Mouse (Mus musculus): Measurements from ENCODE around the gene Ccdc78.
"Not testable (repeated sequence)": the region's sequence is repeated elsewhere in the genome, so short reads cannot be mapped to it uniquely, and the experiment has no call there.

Ccdc78 gene

GRCm38 (mm10) chr17:25786280-25786679, at the start of gene Ccdc78:
TSS of gene Ccdc78 (plus strand) at chr17:25786580.
- DNase-seq (ENCODE audit: low read depth, low spot score): no peak
- Histone ChIP-seq H3K27me3 (ENCODE audit: control insufficient read depth, insufficient read depth, low read length, poor library complexity, severe bottlenecking) (no peaks in the 10 kb centered on the region), H3K36me3 (ENCODE audit: control insufficient read depth, insufficient read depth, low read length, poor library complexity, severe bottlenecking) (peaks cover 4% of the 10 kb centered on the region)

DNA sequence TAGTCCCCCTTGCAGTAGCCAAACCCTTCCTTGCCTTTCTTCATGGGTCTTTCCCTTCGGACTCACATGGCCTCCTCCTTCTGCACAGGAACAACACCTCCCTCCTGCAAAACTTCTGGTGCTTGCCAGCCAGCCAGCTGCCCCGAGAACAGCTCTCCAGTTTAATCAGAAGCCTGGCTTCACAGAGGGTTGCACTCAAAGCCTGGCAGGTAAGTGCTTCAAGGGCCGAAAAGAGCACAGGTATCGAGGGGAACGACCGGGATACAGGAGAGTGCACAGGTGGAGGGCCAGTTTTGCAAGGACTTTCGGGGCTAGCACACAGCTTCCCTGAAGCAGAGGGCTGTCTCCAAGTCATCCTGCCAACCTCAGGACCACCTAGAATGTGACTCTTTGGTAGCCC, 47.5 kb upstream of the Ccdc78 start:
- H3K27me3 ChIP-seq (ENCODE audit: control insufficient read depth, insufficient read depth, low read length, poor library complexity, severe bottlenecking): no peaks in the 10 kb centered on the region
- no peaks in the 10 kb centered on the region for H3K36me3 ChIP-seq (ENCODE audit: control insufficient read depth, insufficient read depth, low read length, poor library complexity, severe bottlenecking)
- DNase-seq (ENCODE audit: low read depth, low spot score): no peak

GRCm38 (mm10) chr17:25741471-25741870, 44.9 kb upstream of the Ccdc78 start:
- DNase-seq (ENCODE audit: low read depth, low spot score); H3K27me3 ChIP-seq (ENCODE audit: control insufficient read depth, insufficient read depth, low read length, poor library complexity, severe bottlenecking); H3K36me3 ChIP-seq (ENCODE audit: control insufficient read depth, insufficient read depth, low read length, poor library complexity, severe bottlenecking): not testable (repeated sequence)

DNA sequence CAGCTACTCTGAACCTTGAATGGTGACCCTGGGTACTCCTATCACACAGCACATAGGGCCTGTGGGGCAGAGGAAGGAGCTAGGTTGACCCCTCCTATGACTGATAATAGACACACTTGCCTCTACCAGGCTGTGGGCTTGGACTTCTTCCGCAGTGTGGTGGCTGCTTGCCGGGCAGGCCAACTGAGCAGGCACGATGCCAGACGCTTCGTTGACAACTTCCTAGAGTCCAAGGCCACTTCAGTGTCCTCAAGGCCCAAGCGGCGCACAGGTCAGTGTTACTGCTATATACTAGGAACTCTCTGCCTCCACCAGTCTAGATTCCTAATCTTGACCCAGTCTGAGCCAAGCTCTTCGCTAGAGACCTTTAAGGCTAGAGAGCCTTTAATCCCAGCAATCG, 42.5 kb upstream of the Ccdc78 start:
- no peak for DNase-seq (ENCODE audit: low read depth, low spot score)

DNA sequence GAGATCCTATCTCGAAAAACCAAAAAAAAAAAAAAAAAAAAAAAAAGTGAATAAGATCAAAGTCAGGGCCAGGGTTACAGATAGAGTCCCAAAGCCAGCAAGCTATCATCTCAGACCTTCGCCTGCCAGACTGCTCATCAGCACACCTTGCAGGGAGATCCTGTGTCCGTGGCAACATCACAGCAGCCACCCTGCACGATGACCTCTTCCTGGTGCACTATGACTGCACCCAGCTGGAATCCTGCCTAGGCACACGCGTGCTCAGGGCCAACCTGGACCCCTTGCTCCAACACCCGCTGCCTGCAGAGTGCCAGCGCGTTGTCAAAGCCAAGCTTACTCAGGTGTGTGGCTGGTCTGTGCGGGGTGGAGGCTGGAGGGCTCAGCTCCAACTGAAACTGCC, 42.1 kb upstream of the Ccdc78 start:
- Histone ChIP-seq H3K27me3 (ENCODE audit: control insufficient read depth, insufficient read depth, low read length, poor library complexity, severe bottlenecking) (no peaks in the 10 kb centered on the region), H3K36me3 (ENCODE audit: control insufficient read depth, insufficient read depth, low read length, poor library complexity, severe bottlenecking) (no peaks in the 10 kb centered on the region)
- DNase-seq (ENCODE audit: low read depth, low spot score): no peak

More for the DNA sequence above, 42.5 kb upstream of the Ccdc78 start:
- Histone ChIP-seq H3K27me3 (ENCODE audit: control insufficient read depth, insufficient read depth, low read length, poor library complexity, severe bottlenecking) (no peaks in the 10 kb centered on the region), H3K36me3 (ENCODE audit: control insufficient read depth, insufficient read depth, low read length, poor library complexity, severe bottlenecking) (no peaks in the 10 kb centered on the region)

GRCm38 (mm10) chr17:25748238-25748637, 38.1 kb upstream of the Ccdc78 start:
- no peaks in the 10 kb centered on the region for H3K27me3 ChIP-seq (ENCODE audit: control insufficient read depth, insufficient read depth, low read length, poor library complexity, severe bottlenecking)
- DNase-seq (ENCODE audit: low read depth, low spot score): no peak
- no peaks in the 10 kb centered on the region for H3K36me3 ChIP-seq (ENCODE audit: control insufficient read depth, insufficient read depth, low read length, poor library complexity, severe bottlenecking)

DNA sequence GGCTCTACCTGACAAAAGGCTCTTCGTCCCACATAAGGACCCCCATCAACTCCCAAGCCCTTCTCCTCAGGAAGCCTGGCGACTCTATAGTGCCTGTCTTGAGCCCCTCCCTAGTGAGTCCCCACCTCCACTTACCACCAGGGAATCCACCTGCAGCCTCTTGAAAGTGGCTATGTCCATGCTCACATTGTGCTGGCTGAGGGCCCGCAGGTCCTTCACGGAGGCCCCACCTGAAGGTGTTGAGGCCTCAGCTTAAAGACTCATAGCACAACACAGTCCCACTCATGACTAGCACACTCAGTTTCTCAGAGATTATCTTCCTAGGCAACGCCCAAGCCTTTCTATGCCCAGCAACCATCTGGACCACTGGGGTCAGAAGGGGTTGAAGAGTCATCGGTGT, 37.1 kb upstream of the Ccdc78 start:
- no peak for DNase-seq (ENCODE audit: low read depth, low spot score)
- H3K27me3 ChIP-seq (ENCODE audit: control insufficient read depth, insufficient read depth, low read length, poor library complexity, severe bottlenecking): no peaks in the 10 kb centered on the region
- H3K36me3 ChIP-seq (ENCODE audit: control insufficient read depth, insufficient read depth, low read length, poor library complexity, severe bottlenecking): no peaks in the 10 kb centered on the region

DNA sequence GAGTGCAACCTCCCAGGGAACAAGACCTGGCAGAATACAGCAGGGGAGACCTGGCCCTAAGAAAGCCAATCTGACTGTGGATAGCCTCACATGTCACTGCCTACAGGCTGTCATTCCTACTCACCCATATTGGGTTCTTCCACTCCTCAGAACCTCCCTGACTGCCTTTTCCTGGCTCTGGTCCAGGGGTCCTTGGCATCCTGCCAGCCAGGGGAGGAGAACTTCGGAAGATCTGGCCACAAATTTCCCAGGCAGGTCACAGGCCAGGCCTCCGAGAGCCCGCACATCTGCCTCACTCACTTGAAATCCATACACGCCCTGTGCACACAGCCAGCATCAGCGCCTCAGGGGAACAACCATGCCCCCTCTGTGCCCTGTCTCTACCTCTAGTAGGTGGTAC, 34.9 kb upstream of the Ccdc78 start:
- DNase-seq (ENCODE audit: low read depth, low spot score): no peak
- Histone ChIP-seq H3K27me3 (ENCODE audit: control insufficient read depth, insufficient read depth, low read length, poor library complexity, severe bottlenecking) (no peaks in the 10 kb centered on the region), H3K36me3 (ENCODE audit: control insufficient read depth, insufficient read depth, low read length, poor library complexity, severe bottlenecking) (no peaks in the 10 kb centered on the region)

- Histone ChIP-seq H3K27me3 (ENCODE audit: control insufficient read depth, insufficient read depth, low read length, poor library complexity, severe bottlenecking) (no peaks in the 10 kb centered on the region), H3K36me3 (ENCODE audit: control insufficient read depth, insufficient read depth, low read length, poor library complexity, severe bottlenecking) (no peaks in the 10 kb centered on the region)
- no peak for DNase-seq (ENCODE audit: low read depth, low spot score)
Observed at GRCm38 (mm10) chr17:25754241-25754640, 32.1 kb upstream of the Ccdc78 start, which contains the start of gene Msln. TSS of gene Msln (minus strand) at chr17:25754378.

- DNase-seq (ENCODE audit: low read depth, low spot score): no peak
- H3K36me3 ChIP-seq (ENCODE audit: control insufficient read depth, insufficient read depth, low read length, poor library complexity, severe bottlenecking): no peaks in the 10 kb centered on the region
- no peaks in the 10 kb centered on the region for H3K27me3 ChIP-seq (ENCODE audit: control insufficient read depth, insufficient read depth, low read length, poor library complexity, severe bottlenecking)
Observed at GRCm38 (mm10) chr17:25755086-25755485, 31.3 kb upstream of the Ccdc78 start.

DNA sequence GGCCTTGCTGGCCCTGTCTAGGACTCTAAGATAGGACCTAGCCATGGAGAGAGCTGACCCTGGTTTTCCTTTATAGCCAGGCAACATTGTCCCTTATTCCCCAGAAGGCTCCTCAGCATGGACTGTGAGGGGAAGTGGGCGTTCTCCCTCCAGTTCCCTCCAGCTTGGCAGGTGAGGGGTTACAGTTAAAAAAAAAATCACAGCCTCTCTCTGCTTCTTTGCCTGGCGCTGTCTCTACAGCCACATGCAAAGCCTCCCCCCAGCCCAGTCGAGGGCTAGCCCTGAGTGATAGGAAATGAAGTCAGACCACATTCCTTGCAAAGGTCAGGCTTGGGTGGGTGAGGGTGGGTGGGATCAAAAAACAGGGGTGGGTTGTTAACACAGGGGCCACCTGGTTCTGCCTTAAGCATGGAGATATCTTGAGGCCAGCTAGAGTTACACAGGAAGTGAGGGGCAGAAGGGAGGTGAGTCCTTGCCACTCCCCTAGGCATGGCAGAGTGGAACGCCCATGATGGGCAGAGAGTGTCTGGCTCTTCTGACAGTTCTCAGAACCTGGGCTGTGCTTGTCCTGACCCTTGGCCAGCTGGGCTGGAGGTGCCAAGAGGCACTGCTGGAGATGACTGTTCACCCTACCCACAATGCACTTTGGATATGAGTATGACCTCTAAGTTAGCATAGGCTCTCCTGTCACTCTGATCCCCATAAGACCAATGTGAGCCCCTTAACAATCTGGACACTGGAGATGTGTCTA, 30.6 kb upstream of the Ccdc78 start:
- Histone ChIP-seq H3K27me3 (ENCODE audit: control insufficient read depth, insufficient read depth, low read length, poor library complexity, severe bottlenecking) (no peaks in the 10 kb centered on the region), H3K36me3 (ENCODE audit: control insufficient read depth, insufficient read depth, low read length, poor library complexity, severe bottlenecking) (no peaks in the 10 kb centered on the region)
- DNase-seq (ENCODE audit: low read depth, low spot score): no peak

- no peak for DNase-seq (ENCODE audit: low read depth, low spot score)
- Histone ChIP-seq H3K36me3 (ENCODE audit: control insufficient read depth, insufficient read depth, low read length, poor library complexity, severe bottlenecking) (no peaks in the 10 kb centered on the region), H3K27me3 (ENCODE audit: control insufficient read depth, insufficient read depth, low read length, poor library complexity, severe bottlenecking) (no peaks in the 10 kb centered on the region)
Observed at GRCm38 (mm10) chr17:25756378-25757242, 29.8 kb upstream of the Ccdc78 start.

DNA sequence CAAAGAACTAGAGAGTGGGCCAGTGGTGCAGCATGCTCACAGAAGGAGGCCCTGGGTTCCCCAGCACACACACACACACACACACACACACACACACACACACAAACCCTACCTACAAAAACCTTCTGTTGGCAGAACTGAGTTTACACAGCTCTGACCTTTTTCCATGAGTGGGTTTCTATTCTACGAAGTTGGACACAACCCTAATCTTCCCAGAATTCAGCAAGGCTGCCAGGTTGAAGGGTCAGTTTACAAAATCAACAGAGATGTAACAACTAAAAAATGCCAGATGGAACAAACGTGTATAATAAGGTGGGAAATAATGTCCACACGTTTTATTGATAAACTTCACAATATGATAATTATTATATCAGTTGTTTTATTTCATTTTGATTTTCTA, 28.7 kb upstream of the Ccdc78 start:
- DNase-seq (ENCODE audit: low read depth, low spot score): no peak
- Histone ChIP-seq H3K36me3 (ENCODE audit: control insufficient read depth, insufficient read depth, low read length, poor library complexity, severe bottlenecking) (no peaks in the 10 kb centered on the region), H3K27me3 (ENCODE audit: control insufficient read depth, insufficient read depth, low read length, poor library complexity, severe bottlenecking) (no peaks in the 10 kb centered on the region)

- no peak for DNase-seq (ENCODE audit: low read depth, low spot score)
- Histone ChIP-seq H3K27me3 (ENCODE audit: control insufficient read depth, insufficient read depth, low read length, poor library complexity, severe bottlenecking) (no peaks in the 10 kb centered on the region), H3K36me3 (ENCODE audit: control insufficient read depth, insufficient read depth, low read length, poor library complexity, severe bottlenecking) (no peaks in the 10 kb centered on the region)
Observed at GRCm38 (mm10) chr17:25760148-25760547, 26.2 kb upstream of the Ccdc78 start.

- Histone ChIP-seq H3K27me3 (ENCODE audit: control insufficient read depth, insufficient read depth, low read length, poor library complexity, severe bottlenecking) (no peaks in the 10 kb centered on the region), H3K36me3 (ENCODE audit: control insufficient read depth, insufficient read depth, low read length, poor library complexity, severe bottlenecking) (no peaks in the 10 kb centered on the region)
- no peak for DNase-seq (ENCODE audit: low read depth, low spot score)
Observed at GRCm38 (mm10) chr17:25761561-25761970, 24.8 kb upstream of the Ccdc78 start.

All from splenic B cell, adult 2 months (primary cell).